Mouse (Mus musculus) myocyte (in vitro differentiated cells): ENCODE data around the gene Ehd3.

Experiments used
- CEBPB ChIP-seq: IDR thresholded peaks from 2 replicates; pipeline ENCODE4 v1.6.1; 2011; ENCODE audit warnings: mild to moderate bottlenecking, moderate library complexity; ENCODE audit not compliant: poor library complexity, insufficient read depth, severe bottlenecking
- MAX ChIP-seq: IDR thresholded peaks from one replicate; pipeline ENCODE4 v1.6.1; 2011; ENCODE audit warnings: low read depth, mild to moderate bottlenecking, control low read depth
- MYOG ChIP-seq, 3 experiments: IDR thresholded peaks; one replicate each; pipeline ENCODE4 v1.6.1; 2011; ENCODE audit warnings: control low read depth in 2 of 3, low read depth in 2 of 3, mild to moderate bottlenecking in 2 of 3; ENCODE audit not compliant: insufficient read length in 2 of 3, control insufficient read depth in 1 of 3, insufficient read depth in 1 of 3
- POLR2A ChIP-seq: IDR thresholded peaks from one replicate; pipeline ENCODE4 v1.6.1; 2011; ENCODE audit warnings: low read depth, mild to moderate bottlenecking, control low read depth, moderate library complexity; ENCODE audit not compliant: insufficient read length
- POLR2AphosphoS2 ChIP-seq: IDR thresholded peaks from one replicate; pipeline ENCODE4 v1.6.1; 2011; ENCODE audit warnings: low read depth, control low read depth; ENCODE audit not compliant: insufficient read length
- TCF12 ChIP-seq: IDR thresholded peaks from one replicate; pipeline ENCODE4 v1.6.1; 2011; ENCODE audit warnings: mild to moderate bottlenecking, control low read depth; ENCODE audit not compliant: poor library complexity, insufficient read depth, severe bottlenecking
- USF1 ChIP-seq: IDR thresholded peaks from one replicate; pipeline ENCODE4 v1.6.1; 2011; ENCODE audit warnings: low read depth, mild to moderate bottlenecking, control low read depth, moderate library complexity

DNA sequence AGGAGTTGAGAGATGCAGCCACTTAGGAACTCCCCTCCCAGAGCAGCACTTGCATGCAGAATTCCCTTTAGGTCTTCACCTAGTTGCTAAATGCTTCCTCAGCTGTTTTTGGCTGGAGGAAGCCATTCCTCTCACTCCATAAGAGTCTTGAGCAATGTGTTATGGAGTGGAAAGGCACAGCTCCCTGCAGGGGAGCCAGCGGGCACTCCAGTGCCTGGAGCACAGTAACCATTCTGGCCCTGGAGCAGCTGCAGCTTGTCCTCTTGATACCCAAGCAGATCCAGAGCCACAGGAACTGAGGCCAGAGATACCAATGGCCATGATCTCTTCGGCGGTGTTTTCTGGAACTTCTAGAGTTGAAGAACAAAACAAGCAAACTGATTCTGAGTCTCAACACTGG, 32.7 kb downstream of the Ehd3 start:
- TF ChIP-seq TCF12, result no peak
- TF ChIP-seq POLR2A, result no peak
- no peak for TF ChIP-seq CEBPB
- no peak for TF ChIP-seq MYOG (IDR thresholded peaks at IDR 0.05; ENCODE audit: control insufficient read depth in 1 of 3, insufficient read depth in 1 of 3, insufficient read length in 2 of 3, low read depth in 2 of 3)
- no peak for TF ChIP-seq USF1
- no peak for TF ChIP-seq POLR2AphosphoS2
- no peak for TF ChIP-seq MAX
